Mouse (Mus musculus) kidney, adult 2 months (tissue): ENCODE measurements around the gene Rorb.

ENCODE experiments used
- CTCF ChIP-seq: fragments of 200-500 bp; conservative IDR thresholded peaks from 2 replicates; pipeline ENCODE4 v1.5.1; 2011; ENCODE audit warnings: low read depth, mild to moderate bottlenecking, control low read depth, low read length, moderate library complexity, mixed read lengths; ENCODE audit not compliant: insufficient read depth, insufficient read length
- POLR2A ChIP-seq: fragments of 200-500 bp; IDR thresholded peaks from one replicate; pipeline ENCODE4 v1.6.1; 2011; ENCODE audit warnings: low read depth, low read length, control low read depth

DNA sequence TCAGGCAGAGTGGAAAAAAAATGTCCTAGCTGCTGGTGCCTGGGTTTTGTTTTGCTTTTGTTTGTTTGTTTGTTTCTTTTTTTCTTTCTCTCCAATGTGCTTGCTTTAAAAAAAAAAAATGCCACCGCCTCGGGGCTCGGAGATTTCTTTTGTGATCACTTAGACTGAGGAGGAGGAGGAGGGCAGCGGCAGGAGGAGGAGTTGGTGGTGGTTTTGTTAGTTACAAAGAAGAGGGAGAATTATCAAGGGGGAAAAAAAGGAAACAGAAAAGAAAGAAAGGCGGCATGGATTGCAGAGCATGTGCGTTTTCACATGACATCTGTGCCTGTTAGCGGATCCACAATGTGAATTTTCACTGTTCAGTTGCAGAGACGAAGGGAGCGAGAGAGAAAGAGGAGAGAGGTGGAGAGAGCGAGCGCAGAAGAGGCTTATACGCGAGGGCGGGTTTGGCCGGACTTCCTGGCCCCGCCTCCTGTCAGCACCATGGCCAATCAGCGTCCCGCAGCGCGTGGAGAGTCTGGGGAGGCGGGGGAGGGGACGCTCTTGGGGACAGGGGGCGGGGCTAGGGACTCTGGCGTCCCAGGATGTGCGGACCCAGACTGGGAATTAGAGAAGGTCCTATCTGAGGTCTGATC is at the start of gene Rorb:
- TF ChIP-seq CTCF, result no peak
- TF ChIP-seq POLR2A, result no peak
